Mouse (Mus musculus): Measurements from ENCODE around the gene Furin. TPM values are rescaled to one million over a fixed set of nuclear protein-coding genes. Genes with fewer than 3 reads are reported as not detected.

The Furin gene
- polyA plus RNA-seq, 1 experiment from 2014 or later, result 27.3 TPM

DNA sequence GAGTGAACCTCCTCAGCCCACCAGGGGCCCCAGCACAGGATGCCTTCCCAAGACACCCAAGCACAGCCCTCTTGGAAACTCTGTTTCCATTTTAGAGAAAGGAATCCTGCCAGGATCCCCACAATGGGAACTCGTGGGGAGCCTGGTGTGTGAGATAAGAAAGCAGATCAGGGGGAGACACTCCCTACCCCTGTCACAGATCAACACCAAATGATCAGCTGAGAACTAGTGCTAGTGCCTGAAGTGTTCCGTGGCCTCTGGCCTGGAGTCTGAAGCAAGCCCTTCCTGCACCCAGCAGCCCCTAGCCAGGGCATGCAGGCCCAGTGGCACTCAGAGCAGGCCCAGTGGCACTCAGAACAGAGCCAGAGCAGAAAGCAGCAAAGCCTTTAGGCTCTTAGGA lies 54.4 kb downstream of the Furin start:
- TF ChIP-seq CTCF (IDR thresholded peaks at IDR 0.05) (no peak), EP300 (IDR thresholded peaks at IDR 0.05) (no peak)
- peaks cover 17% of the 10 kb centered on the region; the same call in 1 of the 2 replicates for H3K36me3 ChIP-seq (ENCODE audit: insufficient read depth, low read length)
- H3K4me1 ChIP-seq (ENCODE audit: insufficient read depth, low read depth, low read length), result no peaks in the 10 kb centered on the region
- no peaks in the 10 kb centered on the region for H3K9me3 ChIP-seq (ENCODE audit: low read length)
- no peak for ATAC-seq
- no peak for DNase-seq (ENCODE audit: low spot score)
- H3K27me3 ChIP-seq (replicated peaks; ENCODE audit: insufficient read depth, low read length), result no peaks in the 10 kb centered on the region
- 75% methylated on average over 2 of the region's 2 CpGs for WGBS
- no peak overlapping the region for H3K4me2 ChIP-seq (replicated peaks; ENCODE audit: low read depth, low read length)
- H3K4me3 ChIP-seq (ENCODE audit: low read depth, low read length), result no peak overlapping the region
- H3K9ac ChIP-seq (replicated peaks; ENCODE audit: low read depth), result no peak overlapping the region
- H3K27ac ChIP-seq (ENCODE audit: low read length), result no peak overlapping the region

DNA sequence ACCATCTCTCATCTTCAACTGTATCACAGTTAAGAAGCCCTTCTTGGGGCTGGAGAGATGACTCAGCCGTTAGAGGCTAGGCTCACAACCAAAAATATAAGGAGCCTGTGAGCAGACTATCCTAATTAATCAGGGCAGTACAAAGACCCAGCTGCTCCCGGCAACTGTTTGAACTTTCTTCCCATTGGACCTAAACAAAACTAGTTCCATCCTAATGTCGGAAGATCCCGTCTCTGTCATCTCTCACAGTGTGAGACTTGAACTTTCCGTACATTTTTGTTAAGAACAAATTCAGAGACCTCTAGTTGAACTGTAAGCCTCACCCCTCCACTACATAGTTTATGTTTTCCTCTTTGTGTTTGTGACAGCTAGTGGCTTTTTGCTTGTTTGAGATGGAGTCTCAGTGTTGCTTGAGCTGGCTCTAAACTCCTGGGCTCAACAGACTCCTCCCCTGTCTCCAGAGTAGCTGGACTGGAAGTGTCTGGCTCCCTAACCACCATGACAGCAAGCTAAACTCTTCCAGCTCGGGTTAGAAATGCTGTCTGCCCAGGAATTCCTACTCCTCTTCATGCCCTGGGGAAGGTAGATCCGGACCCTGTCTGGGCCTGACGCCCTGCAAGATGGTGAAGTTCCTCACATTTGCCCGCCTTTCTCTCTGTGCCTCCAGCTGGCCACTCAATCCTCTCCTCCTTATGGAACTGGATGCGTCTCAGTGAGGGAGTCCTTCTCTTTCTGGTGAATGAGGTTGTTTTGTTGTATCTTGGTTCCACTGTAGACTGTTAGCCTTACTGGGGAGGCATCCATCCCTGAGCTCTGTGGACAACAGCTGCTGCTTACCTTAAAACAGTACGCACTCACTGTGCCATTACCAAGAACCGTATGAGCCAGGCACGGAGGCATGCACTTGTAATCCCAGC lies 57.3 kb downstream of the Furin start:
- H3K4me2 ChIP-seq (replicated peaks; ENCODE audit: low read depth, low read length), result no peak overlapping the region
- DNase-seq (ENCODE audit: low spot score) (peak; percentile 80), ATAC-seq (peak; percentile 65)
- WGBS, result 47% methylated on average over 13 of the region's 13 CpGs
- peaks cover 14% of the 10 kb centered on the region; the same call in 1 of the 2 replicates for H3K36me3 ChIP-seq (ENCODE audit: insufficient read depth, low read length)
- H3K9ac ChIP-seq (replicated peaks; ENCODE audit: low read depth), result no peak overlapping the region
- H3K27me3 ChIP-seq (replicated peaks; ENCODE audit: insufficient read depth, low read length), result no peaks in the 10 kb centered on the region
- H3K27ac ChIP-seq (ENCODE audit: low read length), result peak overlapping the region; percentile 48
- H3K4me1 ChIP-seq (ENCODE audit: insufficient read depth, low read depth, low read length), result peaks cover 6% of the 10 kb centered on the region; the same call in 1 of the 2 replicates
- TF ChIP-seq EP300 (IDR thresholded peaks at IDR 0.05) (no peak), CTCF (IDR thresholded peaks at IDR 0.05) (no peak)
- H3K9me3 ChIP-seq (ENCODE audit: low read length), result no peaks in the 10 kb centered on the region
- H3K4me3 ChIP-seq (ENCODE audit: low read depth, low read length), result no peak overlapping the region

DNA sequence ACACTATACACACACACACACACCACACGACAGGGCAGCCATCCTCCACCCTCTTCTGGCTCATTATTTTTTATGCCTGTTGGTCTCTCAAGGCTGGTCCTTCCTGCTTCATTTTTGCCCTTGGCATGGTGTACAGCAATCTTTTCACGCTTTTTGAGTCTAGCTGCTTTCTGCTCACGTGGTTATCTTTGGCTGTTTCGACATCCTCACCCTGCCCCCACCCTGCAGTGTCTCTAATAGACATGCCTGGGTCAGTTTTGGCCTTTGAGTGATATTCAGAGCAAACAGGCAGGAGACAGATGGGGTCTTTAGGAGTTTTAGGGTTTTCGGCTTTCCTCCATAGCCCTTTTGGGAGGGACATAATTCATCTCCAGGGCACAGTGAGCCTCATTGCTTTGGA lies 58.4 kb downstream of the Furin start:
- 0 out of 2 replicates have a peak, but pooled peaks cover 14% of the 10 kb centered on the region for H3K36me3 ChIP-seq (ENCODE audit: insufficient read depth, low read length)

DNA sequence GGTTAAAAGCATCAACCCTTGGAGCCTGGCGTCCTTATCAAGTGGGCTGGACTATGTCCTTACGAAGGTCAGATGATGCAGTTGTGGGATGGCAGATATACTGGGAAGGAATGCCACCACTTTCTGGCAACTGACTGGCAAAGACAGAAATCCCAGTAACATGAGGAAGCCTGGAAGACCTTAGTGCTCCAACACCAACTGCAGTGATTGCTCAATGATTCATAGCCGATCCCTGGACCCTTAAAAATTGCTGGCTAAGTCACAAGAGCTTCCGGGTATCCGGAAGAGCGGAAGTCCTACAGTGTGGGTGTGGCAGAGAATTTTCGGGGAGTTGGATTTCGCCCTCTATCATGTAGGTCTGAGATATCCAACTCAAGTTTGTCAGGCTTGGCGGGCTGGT lies 59.1 kb downstream of the Furin start:
- H3K4me3 ChIP-seq (ENCODE audit: low read depth, low read length), result no peak overlapping the region
- H3K9me3 ChIP-seq (ENCODE audit: low read length), result no peaks in the 10 kb centered on the region
- WGBS, result 86% methylated on average over 9 of the region's 9 CpGs
- no peak overlapping the region for H3K27ac ChIP-seq (ENCODE audit: low read length)
- DNase-seq (ENCODE audit: low spot score), result no peak
- no peaks in the 10 kb centered on the region for H3K27me3 ChIP-seq (replicated peaks; ENCODE audit: insufficient read depth, low read length)
- TF ChIP-seq CTCF (IDR thresholded peaks at IDR 0.05) (no peak), EP300 (IDR thresholded peaks at IDR 0.05) (no peak)
- H3K4me1 ChIP-seq (ENCODE audit: insufficient read depth, low read depth, low read length), result peaks cover 6% of the 10 kb centered on the region; the same call in 1 of the 2 replicates
- 0 out of 2 replicates have a peak, but pooled peaks cover 11% of the 10 kb centered on the region for H3K36me3 ChIP-seq (ENCODE audit: insufficient read depth, low read length)
- H3K4me2 ChIP-seq (replicated peaks; ENCODE audit: low read depth, low read length), result no peak overlapping the region
- no peak overlapping the region for H3K9ac ChIP-seq (replicated peaks; ENCODE audit: low read depth)
- no peak for ATAC-seq

More for the DNA sequence above, 58.4 kb downstream of the Furin start:
- WGBS, result 69% methylated on average over 5 of the region's 5 CpGs
- DNase-seq (ENCODE audit: low spot score), result no peak
- H3K4me3 ChIP-seq (ENCODE audit: low read depth, low read length), result no peak overlapping the region
- 0 out of 2 replicates have a peak overlapping the region, but pooled peaks have one; percentile 22 for H3K27ac ChIP-seq (ENCODE audit: low read length)
- H3K4me1 ChIP-seq (ENCODE audit: insufficient read depth, low read depth, low read length), result peaks cover 6% of the 10 kb centered on the region; the same call in 1 of the 2 replicates
- no peak for ATAC-seq
- TF ChIP-seq CTCF (IDR thresholded peaks at IDR 0.05) (no peak), EP300 (IDR thresholded peaks at IDR 0.05) (no peak)
- no peaks in the 10 kb centered on the region for H3K27me3 ChIP-seq (replicated peaks; ENCODE audit: insufficient read depth, low read length)
- no peak overlapping the region for H3K9ac ChIP-seq (replicated peaks; ENCODE audit: low read depth)
- H3K9me3 ChIP-seq (ENCODE audit: low read length), result no peaks in the 10 kb centered on the region
- no peak overlapping the region for H3K4me2 ChIP-seq (replicated peaks; ENCODE audit: low read depth, low read length)

DNA sequence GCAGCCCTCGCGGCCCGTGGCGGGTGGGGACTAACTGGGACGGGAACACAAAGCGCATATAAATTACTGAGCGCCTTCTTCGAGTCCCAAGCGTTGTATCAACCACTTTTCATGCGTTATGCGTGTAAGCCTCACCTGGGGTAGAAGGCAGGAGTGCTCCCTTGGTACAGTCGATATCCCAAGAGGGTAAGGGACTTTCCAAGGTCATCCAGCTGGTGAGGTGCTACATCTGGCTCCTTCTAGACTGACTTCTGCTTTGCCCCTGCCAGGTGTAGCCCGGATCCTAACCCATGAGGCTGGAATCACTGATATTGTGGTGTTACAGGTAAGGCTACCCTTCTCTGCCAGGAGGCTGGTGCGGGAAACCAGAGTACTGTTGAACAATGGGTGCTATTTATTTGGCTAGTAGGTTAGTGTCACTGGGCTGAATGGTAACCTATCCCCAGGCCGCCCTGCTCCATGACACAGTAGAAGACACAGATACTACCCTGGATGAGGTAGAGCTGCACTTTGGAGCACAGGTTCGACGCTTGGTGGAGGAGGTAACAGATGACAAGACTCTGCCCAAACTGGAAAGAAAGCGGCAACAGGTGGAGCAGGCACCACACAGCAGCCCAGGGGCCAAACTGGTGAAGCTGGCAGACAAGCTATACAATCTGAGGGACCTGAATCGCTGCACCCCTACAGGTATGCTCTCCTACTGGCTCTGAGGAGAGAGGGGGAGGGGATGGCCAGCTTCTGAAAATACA lies 61.8 kb downstream of the Furin start:
- WGBS, result 25% methylated on average over 19 of the region's 19 CpGs
- peak overlapping the region; percentile 66 for H3K27ac ChIP-seq (ENCODE audit: low read length)
- ATAC-seq, result no peak

DNA sequence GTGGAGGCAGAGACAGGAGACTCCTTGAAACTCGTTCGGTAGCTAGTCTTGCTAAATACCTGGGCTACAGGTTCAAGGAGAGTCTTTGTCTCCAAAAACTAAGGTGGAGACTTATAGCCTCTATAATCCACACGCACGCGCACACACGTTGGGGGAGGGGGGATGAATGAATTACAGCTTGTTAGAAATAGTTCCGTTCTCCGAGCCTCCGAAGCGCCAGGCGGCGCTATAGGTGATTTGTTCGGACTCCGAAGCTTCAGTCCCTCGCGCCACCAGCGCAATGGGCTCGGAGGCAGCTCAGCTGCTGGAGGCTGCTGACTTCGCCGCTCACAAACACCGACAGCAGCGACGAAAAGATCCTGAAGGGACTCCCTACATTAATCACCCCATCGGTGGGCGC lies 62.4 kb downstream of the Furin start, which contains the start of gene Hddc3:
Hddc3 (plus strand) TSS at position 247 of the 400 bp plus-strand sequence.
- Histone ChIP-seq H3K9me3 (ENCODE audit: low read length) (no peaks in the 10 kb centered on the region), H3K4me1 (ENCODE audit: insufficient read depth, low read depth, low read length) (peaks cover 15% of the 10 kb centered on the region; the same call in 1 of the 2 replicates), H3K27ac (ENCODE audit: low read length) (peak within 1 kb of the TSS; percentile 66), H3K4me2 (replicated peaks; ENCODE audit: low read depth, low read length) (peak within 1 kb of the TSS; percentile 81), H3K36me3 (ENCODE audit: insufficient read depth, low read length) (no peaks in the 10 kb centered on the region), H3K9ac (replicated peaks; ENCODE audit: low read depth) (peak within 1 kb of the TSS; percentile 56), H3K4me3 (ENCODE audit: low read depth, low read length) (peak within 1 kb of the TSS; percentile 50), H3K27me3 (replicated peaks; ENCODE audit: insufficient read depth, low read length) (no peaks in the 10 kb centered on the region)
- peak; percentile 96 for DNase-seq (ENCODE audit: low spot score)
- TF ChIP-seq CTCF (IDR thresholded peaks at IDR 0.05) (peak; percentile 86), EP300 (IDR thresholded peaks at IDR 0.05) (no peak)
- peak; percentile 38 for ATAC-seq
- 2% methylated on average over 25 of the region's 25 CpGs for WGBS

More for the DNA sequence above, 61.8 kb downstream of the Furin start:
- H3K27me3 ChIP-seq (replicated peaks; ENCODE audit: insufficient read depth, low read length), result no peaks in the 10 kb centered on the region
- H3K4me2 ChIP-seq (replicated peaks; ENCODE audit: low read depth, low read length), result peak overlapping the region; percentile 81
- DNase-seq (ENCODE audit: low spot score), result no peak
- no peaks in the 10 kb centered on the region for H3K36me3 ChIP-seq (ENCODE audit: insufficient read depth, low read length)
- H3K9ac ChIP-seq (replicated peaks; ENCODE audit: low read depth), result peak overlapping the region; percentile 56
- peak overlapping the region; percentile 50 for H3K4me3 ChIP-seq (ENCODE audit: low read depth, low read length)
- H3K4me1 ChIP-seq (ENCODE audit: insufficient read depth, low read depth, low read length), result peaks cover 15% of the 10 kb centered on the region; the same call in 1 of the 2 replicates
- TF ChIP-seq EP300 (IDR thresholded peaks at IDR 0.05), result no peak
- no peak for TF ChIP-seq CTCF (IDR thresholded peaks at IDR 0.05)
- no peaks in the 10 kb centered on the region for H3K9me3 ChIP-seq (ENCODE audit: low read length)
